Mouse (Mus musculus) frontal cortex, adult (tissue): ENCODE measurements at regions not wholly inside any gene's neighbourhood (a gene's known extent, or its start where the extent isn't known, plus 50 kb on each side); places are given as distances from the start of the nearest gene placed in this dataset.
A peak's percentile ranks its signal among the peaks of the same experiment; 100 is the strongest.

Experiments
- ATAC-seq: cut with Nextera tagmentation; 2 replicates; pipeline ENCODE4 v1.9.2; 2017; ENCODE audit warnings: mild to moderate bottlenecking, moderate library complexity, mixed read lengths; ENCODE audit not compliant: low TSS enrichment

- ATAC-seq: no peak
Observed at GRCm38 (mm10) chr11:6924476-6924875, 87.0 kb upstream of the Gm11983 start.

DNA sequence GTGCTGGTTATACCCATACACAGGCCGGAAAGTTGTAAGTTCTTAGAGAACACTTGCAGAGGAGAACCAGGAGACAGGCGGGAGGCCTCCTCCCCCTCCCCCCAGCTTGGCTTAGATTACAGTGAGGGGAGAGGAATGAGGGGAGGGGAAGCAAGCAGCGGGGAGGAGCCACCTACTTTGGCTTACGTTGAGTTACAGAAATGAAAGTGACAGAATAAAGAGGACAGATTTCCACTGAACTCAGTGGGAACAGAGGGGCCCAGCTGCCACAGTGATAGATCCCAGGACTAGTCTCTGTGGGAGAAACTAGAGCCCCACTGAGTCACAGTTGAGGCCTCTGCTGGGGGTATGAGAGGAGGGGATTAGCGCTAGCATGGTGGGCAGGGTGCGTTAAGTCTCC is 86.5 kb upstream of the Gm11983 start:
- ATAC-seq: no peak

DNA sequence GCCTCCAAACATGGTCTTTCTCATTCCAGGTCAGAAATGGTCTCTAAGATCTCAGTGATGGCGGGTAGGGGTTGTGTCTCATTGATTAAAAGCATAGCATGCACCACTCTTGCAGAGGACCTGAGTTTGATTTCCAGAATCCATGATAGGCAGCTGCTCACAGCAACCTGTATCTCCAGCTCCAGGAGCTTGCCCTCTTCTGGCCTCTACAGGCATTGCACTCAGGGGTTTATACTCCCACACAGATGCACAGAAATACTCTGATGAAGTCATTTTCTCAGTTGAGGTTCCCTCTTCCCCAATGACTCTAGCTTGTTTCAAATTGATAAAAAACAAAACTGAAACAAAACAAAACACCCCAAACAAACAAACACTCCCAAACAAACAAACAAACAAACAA is 81.1 kb upstream of the Gm11983 start:
- no peak for ATAC-seq

- ATAC-seq: no peak
Observed at GRCm38 (mm10) chr11:6905630-6906029, 68.2 kb upstream of the Gm11983 start.

- 0 out of 2 replicates have a peak, but pooled peaks have one; percentile 31 for ATAC-seq
Observed at GRCm38 (mm10) chr11:6902991-6903390, 65.5 kb upstream of the Gm11983 start.

GRCm38 (mm10) chr11:6902271-6902670 is 64.8 kb upstream of the Gm11983 start:
- ATAC-seq: no peak

- 0 out of 2 replicates have a peak, but pooled peaks have one; percentile 21 for ATAC-seq
Observed at GRCm38 (mm10) chr11:6900769-6901481, 63.5 kb upstream of the Gm11983 start.

DNA sequence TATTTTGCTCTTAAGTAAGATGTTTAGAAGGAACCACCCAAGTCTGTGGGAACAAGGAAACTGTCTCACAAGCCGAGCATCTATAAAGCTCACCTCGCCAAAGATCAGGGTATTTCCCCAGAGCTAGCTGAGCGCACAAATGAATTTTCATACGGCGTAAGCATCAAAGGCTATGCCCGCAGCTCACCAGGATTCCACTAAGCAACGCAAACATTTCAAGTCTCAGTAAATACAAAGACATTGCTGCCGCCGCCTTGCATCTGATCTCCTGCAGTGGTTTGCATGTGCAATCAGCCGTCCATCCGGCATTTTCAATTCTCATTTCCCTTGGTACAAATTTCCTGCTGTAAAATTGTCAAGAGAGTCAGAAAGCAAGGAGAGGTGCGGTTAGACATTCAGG is 62.9 kb upstream of the Gm11983 start:
- ATAC-seq: no peak

GRCm38 (mm10) chr11:6899271-6900005 is 62.0 kb upstream of the Gm11983 start:
- peak; percentile 87 for ATAC-seq

- ATAC-seq: no peak
Observed at GRCm38 (mm10) chr11:6898357-6899097, 61.1 kb upstream of the Gm11983 start.

GRCm38 (mm10) chr11:6895786-6896093 is 58.3 kb upstream of the Gm11983 start:
- no peak for ATAC-seq

DNA sequence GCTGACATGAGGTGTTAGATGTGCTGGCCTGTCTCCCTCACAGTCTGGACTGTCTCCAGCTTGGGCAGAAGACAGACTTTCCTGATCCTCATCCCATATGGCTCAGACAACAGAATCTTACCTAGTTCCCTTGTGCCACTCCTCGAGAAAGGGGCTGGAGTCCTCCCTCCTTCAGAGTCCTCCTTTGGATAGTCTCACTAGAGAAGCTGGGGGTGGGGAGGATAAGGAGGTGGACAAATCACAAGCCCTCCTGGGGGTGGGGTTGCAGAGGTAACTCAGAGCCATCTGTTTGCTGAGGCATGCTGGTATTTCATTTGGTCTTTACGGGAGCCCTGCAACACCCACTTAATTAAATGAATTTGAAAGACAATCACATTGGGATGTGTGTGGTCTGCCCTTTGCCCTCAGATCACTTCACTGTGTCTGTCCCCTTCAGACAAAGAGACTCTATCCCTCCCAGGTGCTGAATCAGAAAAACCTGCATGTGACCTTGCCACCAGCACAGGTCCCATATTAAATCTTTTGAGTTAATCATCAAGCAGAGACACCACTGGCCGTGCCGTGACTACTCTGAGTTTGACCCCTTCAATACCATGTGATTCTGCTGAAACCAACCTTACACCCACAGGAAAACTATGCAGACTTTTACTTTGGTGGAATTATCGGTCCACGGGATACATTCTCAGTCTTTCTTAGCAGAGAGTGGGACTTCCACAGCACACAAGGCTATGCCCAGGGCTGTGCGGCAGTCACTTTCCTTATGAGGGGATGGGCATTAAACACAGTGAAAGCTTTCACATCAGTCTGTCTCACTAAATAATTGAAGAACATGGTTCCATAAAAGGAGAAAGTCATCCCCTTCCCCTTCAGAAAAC is 57.7 kb upstream of the Gm11983 start:
- ATAC-seq: no peak

DNA sequence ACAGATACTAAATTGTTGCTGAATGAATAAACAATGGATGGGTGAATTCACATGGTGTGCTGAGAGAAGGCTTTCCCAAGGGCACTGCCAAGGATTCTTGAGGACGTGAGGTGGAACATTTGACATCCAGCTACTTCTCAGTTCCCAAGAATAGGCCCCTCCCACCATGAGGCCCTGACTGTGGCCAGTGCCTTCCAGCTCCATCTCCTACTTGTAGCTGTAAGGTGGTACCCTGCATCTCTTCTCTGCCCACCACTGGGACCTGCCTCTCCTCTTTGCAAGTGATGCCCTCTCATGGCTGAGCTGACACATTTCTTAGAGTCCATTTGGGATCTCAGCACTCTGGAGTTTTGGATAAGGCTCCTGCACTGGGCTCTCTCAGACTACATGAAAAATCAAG is 56.3 kb upstream of the Gm11983 start:
- ATAC-seq: no peak

- no peak for ATAC-seq
Observed at GRCm38 (mm10) chr11:6893063-6893462, 55.6 kb upstream of the Gm11983 start.

DNA sequence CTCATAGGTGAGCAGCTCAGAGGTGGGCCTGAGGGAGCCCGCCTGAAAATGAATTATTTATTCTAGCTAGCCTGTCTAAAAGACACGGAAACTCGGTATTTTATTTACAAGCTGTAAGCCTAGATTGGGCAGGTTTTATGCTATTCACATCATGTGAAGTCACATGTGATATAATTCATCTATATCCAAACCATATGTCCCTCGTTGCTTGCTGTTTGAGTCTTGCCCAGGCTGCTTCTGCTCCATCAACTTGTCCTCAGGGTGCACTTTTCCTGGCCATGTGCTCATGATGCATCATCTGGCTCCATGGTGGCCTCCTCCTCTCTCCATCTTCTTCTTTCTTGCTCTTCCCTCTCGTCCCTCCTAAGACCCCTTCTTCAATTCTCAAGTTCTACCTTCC is 53.0 kb upstream of the Gm11983 start:
- ATAC-seq: no peak

- ATAC-seq: peak; percentile 83
Observed at GRCm38 (mm10) chr11:6889660-6890185, 52.3 kb upstream of the Gm11983 start.

DNA sequence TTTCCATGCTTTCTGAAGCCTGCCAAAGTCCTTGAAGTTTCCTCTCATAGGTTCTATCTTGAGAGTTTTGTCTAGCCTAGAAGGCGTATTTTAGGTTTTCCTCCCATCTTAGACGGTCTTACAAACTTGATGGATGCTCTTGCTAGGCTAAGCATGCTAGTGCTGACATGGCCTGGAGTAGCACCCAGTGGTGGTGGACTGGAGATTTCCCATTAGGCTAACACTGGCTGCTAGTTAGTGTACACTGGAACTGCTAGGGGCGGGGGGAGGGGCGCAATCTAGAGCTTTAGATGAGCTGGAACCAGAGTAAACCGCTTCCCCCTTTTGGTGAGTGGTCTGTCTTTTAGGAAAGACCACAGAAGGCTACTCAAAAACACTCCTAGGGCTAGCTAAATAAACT is 51.7 kb upstream of the Gm11983 start:
- no peak for ATAC-seq
